Mouse (Mus musculus) olfactory bulb, adult 2 months (tissue): ENCODE data around the gene Ric8b. TPM values are rescaled to one million over a fixed set of nuclear protein-coding genes. Genes with fewer than 3 reads are reported as not detected.

Experiments used
- H3K27ac ChIP-seq: fragments of 200-500 bp; 2 replicates; pipeline ENCODE4 v1.5.1; 2012; ENCODE audit warnings: low read depth, low read length; ENCODE audit not compliant: insufficient read depth
- H3K4me1 ChIP-seq: fragments of 200-500 bp; 2 replicates; pipeline ENCODE4 v1.6.1; 2012; ENCODE audit warnings: low read length; ENCODE audit not compliant: control insufficient read depth, insufficient read depth
- H3K4me3 ChIP-seq: fragments of 200-500 bp; 2 replicates; pipeline ENCODE4 v1.5.1; 2012; ENCODE audit warnings: mild to moderate bottlenecking, low read depth, low read length, moderate library complexity; ENCODE audit not compliant: insufficient read depth
- CTCF ChIP-seq: fragments of 200-500 bp; IDR thresholded peaks from 2 replicates; pipeline ENCODE4 v1.5.1; 2012; ENCODE audit warnings: low read depth, mild to moderate bottlenecking, low read length, moderate library complexity; ENCODE audit not compliant: insufficient read depth
- POLR2A ChIP-seq: fragments of 200-500 bp; IDR thresholded peaks from 2 replicates; pipeline ENCODE4 v1.6.1; 2012; ENCODE audit warnings: mild to moderate bottlenecking, low read depth, low read length, moderate library complexity; ENCODE audit not compliant: insufficient read depth
- WGBS: fragments of 180-500 bp; shearing (Covaris S2); methylation state at CpG from one replicate; pipeline ENCODE4 v1.1.7; 2018; 5-methylcytosine and 5-hydroxymethylcytosine counted together
- polyA plus RNA-seq: library from polyadenylated mRNA; stranded (reverse); fragments of >200 nt; gene quantifications from 2 replicates; pipeline ENCODE4 v1.2.4, GENCODE M21; 2012; ENCODE audit warnings: low replicate concordance; ENCODE audit not compliant: missing spikeins, insufficient read depth, insufficient read length

The Ric8b gene
- polyA plus RNA-seq, 1 experiment = not detected

GRCm38 (mm10) chr10:84988650-84989049 is 71.2 kb downstream of the Ric8b start:
- H3K4me3 ChIP-seq = no peak overlapping the region
- TF ChIP-seq POLR2A (no peak), CTCF (no peak)
- no peak overlapping the region for H3K27ac ChIP-seq
- 87% methylated on average over 4 of the region's 4 CpGs for WGBS
- peaks cover 13% of the 10 kb centered on the region for H3K4me1 ChIP-seq

- no peak overlapping the region for H3K4me3 ChIP-seq
- H3K27ac ChIP-seq = no peak overlapping the region
- 70% methylated on average over 4 of the region's 4 CpGs for WGBS
- H3K4me1 ChIP-seq = no peaks in the 10 kb centered on the region; the same call in 1 of the 2 replicates
- TF ChIP-seq POLR2A = no peak
- no peak for TF ChIP-seq CTCF
Observed at GRCm38 (mm10) chr10:84994346-84994745, 76.9 kb downstream of the Ric8b start.

GRCm38 (mm10) chr10:84994971-84995370 is 77.6 kb downstream of the Ric8b start:
- WGBS = 94% methylated on average over 3 of the region's 3 CpGs
- TF ChIP-seq CTCF = no peak
- no peak for TF ChIP-seq POLR2A

GRCm38 (mm10) chr10:84996366-84996765 is 79.0 kb downstream of the Ric8b start:
- WGBS = 85% methylated on average over 6 of the region's 6 CpGs
- Histone ChIP-seq H3K4me3 (no peak overlapping the region), H3K27ac (no peak overlapping the region), H3K4me1 (no peaks in the 10 kb centered on the region; the same call in 1 of the 2 replicates)
- no peak for TF ChIP-seq CTCF

More at GRCm38 (mm10) chr10:84994971-84995370, 77.6 kb downstream of the Ric8b start:
- no peak overlapping the region for H3K27ac ChIP-seq
- no peak overlapping the region for H3K4me3 ChIP-seq
- H3K4me1 ChIP-seq = no peaks in the 10 kb centered on the region; the same call in 1 of the 2 replicates

DNA sequence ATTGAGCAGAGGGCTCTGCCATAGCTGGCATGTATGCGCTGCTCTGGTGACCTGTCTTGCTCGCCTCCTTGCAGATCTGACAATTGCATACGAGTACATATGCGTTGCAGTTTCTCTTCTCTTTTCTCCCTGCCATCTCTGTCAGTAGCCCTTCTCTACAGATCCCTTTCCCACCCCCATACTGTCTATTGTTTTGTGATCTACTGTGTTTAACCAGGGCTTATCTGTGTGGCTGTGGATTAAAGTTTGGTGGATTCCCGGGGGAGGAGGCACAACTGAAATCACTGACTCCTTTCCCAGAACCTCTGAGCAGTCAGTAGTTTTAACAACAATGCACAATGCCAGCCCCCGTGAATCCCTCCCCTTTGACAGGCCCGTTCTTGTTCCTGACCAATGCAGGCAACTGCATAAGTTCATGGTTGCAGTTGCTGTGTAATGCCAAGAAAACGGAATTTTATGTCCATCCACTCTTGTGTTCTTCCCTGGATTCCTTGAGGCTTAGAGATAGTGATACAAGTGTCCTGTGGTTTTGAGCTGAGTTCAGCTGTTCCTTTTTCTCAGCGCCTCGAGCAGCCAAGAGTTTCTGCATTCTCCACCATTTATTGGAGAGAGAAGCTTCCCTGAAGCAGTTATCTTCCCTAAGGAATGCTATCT is 80.3 kb downstream of the Ric8b start:
- Histone ChIP-seq H3K4me1 (no peaks in the 10 kb centered on the region; the same call in 1 of the 2 replicates), H3K27ac (no peak overlapping the region), H3K4me3 (no peak overlapping the region)
- TF ChIP-seq POLR2A (no peak), CTCF (no peak)
- 60% methylated on average over 10 of the region's 10 CpGs for WGBS

- no peak overlapping the region for H3K4me3 ChIP-seq
- no peaks in the 10 kb centered on the region; the same call in 1 of the 2 replicates for H3K4me1 ChIP-seq
- 84% methylated on average over 1 of the region's 1 CpGs for WGBS
- H3K27ac ChIP-seq = no peak overlapping the region
- no peak for TF ChIP-seq POLR2A
- TF ChIP-seq CTCF = no peak
Observed at GRCm38 (mm10) chr10:84998225-84998579, 80.8 kb downstream of the Ric8b start.

GRCm38 (mm10) chr10:85001920-85002319 is 84.5 kb downstream of the Ric8b start:
- TF ChIP-seq CTCF (no peak), POLR2A (no peak)
- no peak overlapping the region for H3K27ac ChIP-seq
- 70% methylated on average over 7 of the region's 7 CpGs for WGBS
- H3K4me1 ChIP-seq = no peaks in the 10 kb centered on the region
- no peak overlapping the region for H3K4me3 ChIP-seq

DNA sequence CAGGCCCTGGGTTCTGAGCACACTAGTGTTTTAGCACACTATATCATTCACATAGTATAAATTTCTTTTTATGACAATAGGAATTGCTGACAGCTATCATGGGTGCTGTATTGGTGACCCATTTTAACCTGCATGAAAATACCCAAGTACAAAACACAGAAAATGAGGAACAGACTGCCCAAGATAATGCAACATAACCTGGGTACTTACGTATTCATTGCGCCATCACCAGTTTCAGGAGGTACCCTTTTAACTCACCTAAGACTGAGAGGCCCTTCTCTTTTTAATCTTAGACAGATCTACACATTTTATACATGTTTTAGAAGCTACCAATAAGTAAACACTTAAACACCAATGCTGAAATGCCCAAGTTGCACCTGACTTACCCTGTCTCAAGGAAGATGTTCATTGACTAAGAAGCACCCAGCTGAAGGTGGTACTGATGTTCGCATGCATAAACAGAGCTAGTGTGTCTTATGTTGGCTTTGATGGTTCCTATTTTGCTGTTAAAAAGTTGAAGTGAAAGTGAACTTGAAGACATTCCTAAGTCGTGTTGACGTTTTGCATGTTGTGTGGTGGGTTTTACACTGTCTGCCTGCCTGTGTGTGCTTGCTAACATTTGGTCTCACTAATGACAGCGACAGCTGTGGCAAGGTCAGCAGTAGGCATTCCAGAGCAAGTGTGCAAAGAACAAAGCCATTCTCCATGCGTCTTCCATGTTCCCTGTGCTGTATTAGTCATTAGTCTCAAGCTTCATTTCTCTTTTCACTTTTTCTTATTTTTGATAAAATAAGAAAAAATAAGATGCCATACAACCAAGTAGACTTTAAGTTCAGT is 86.0 kb downstream of the Ric8b start:
- TF ChIP-seq POLR2A (no peak), CTCF (no peak)
- Histone ChIP-seq H3K27ac (no peak overlapping the region), H3K4me1 (no peaks in the 10 kb centered on the region), H3K4me3 (no peak overlapping the region)
- WGBS = 96% methylated on average over 7 of the region's 7 CpGs
